Mouse (Mus musculus): ENCODE data around the gene Dock4. TPM values are rescaled to one million over a fixed set of nuclear protein-coding genes. Genes with fewer than 3 reads are reported as not detected.

Dock4 gene
- total and polyA plus RNA-seq, 3 experiments: 0.26 to 0.67 (median 0.38) TPM

DNA sequence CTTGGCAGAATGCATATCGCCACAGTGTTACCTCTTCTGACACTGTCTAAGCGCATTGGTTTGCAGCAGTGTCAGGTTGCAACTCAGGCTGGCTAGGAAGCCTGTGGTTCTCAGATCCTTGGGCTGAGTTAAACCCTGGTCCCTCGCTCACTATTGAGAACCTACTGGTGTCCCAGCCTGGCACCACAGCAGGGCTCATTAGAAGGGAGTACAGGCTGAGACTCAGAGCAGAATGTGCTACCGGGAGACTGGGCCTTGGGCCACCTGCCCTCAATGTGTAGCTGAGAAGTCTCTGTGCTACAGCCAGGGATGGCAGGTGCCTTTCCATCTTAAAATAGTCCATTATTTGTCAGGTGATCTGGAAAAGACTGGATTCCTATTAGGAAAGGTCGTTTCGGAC, 18.5 kb downstream of the Dock4 start:
- no peaks in the 10 kb centered on the region for H3K79me2 ChIP-seq (replicated peaks; ENCODE audit: control insufficient read depth, extremely low read depth, insufficient read depth, poor library complexity, severe bottlenecking)
- no peak overlapping the region for H3K4me2 ChIP-seq (ENCODE audit: insufficient read depth, low read depth, poor library complexity, severe bottlenecking)
- H3K9me3 ChIP-seq (replicated peaks; ENCODE audit: low read length): no peaks in the 10 kb centered on the region
- H3K4me3 ChIP-seq (replicated peaks in 1 of 3; ENCODE audit: low read depth in 2 of 3, low read length in 2 of 3, poor library complexity in 1 of 3): no peak overlapping the region
- DNase-seq (ENCODE audit: extremely low read depth): no peak
- no peak overlapping the region for H3K9ac ChIP-seq (ENCODE audit: insufficient read depth, low read depth)
- dilution Hi-C loops (cut with MboI; ENCODE audit: extremely low pct_ligation_motif_present, extremely low pct_unique_long_range_greater_than_20kb, low sequenced_read_pairs): no loop called here
- H3K4me1 ChIP-seq (ENCODE audit: control insufficient read depth in 1 of 2, insufficient read depth in 2 of 2): peaks cover 0 to 5% of the 10 kb centered on the region in 2 experiments; a peak in 1 of 4 replicates
- in situ Hi-C loops (cut with MboI; ENCODE audit: low pct_ligation_motif_present, low pct_unique_long_range_greater_than_20kb, low sequenced_read_pairs): no loop called here
- no peak overlapping the region for H3K27ac ChIP-seq (ENCODE audit: insufficient read depth, low read depth)
- H3K27me3 ChIP-seq (replicated peaks): no peaks in the 10 kb centered on the region
- no peak for TF ChIP-seq MAX (IDR thresholded peaks at IDR 0.05; ENCODE audit: low read length)
- TF ChIP-seq GABPA (IDR thresholded peaks at IDR 0.05; ENCODE audit: insufficient replicate concordance, low read depth, low read length): no peak
- TF ChIP-seq BHLHE40 (IDR thresholded peaks at IDR 0.05; ENCODE audit: low read depth, low read length): no peak
- TF ChIP-seq IRF4 (IDR thresholded peaks at IDR 0.05; ENCODE audit: low read depth, low read length): no peak
- no peak for TF ChIP-seq ZC3H11A (IDR thresholded peaks at IDR 0.05; ENCODE audit: low read depth, low read length)
- no peak for TF ChIP-seq ZMIZ1 (IDR thresholded peaks at IDR 0.05; ENCODE audit: low read depth, low read length)
- TF ChIP-seq POLR2A (IDR thresholded peaks at IDR 0.05; ENCODE audit: low read depth, low read length): no peak
- TF ChIP-seq MAZ (IDR thresholded peaks at IDR 0.05; ENCODE audit: low read depth, low read length): no peak
- TF ChIP-seq MEF2A (IDR thresholded peaks at IDR 0.05; ENCODE audit: borderline replicate concordance, low read depth, low read length): no peak
- TF ChIP-seq RAD21 (IDR thresholded peaks at IDR 0.05; ENCODE audit: low read depth, low read length): no peak
- TF ChIP-seq MYC (IDR thresholded peaks at IDR 0.05; ENCODE audit: low read depth, low read length): no peak
- TF ChIP-seq USF1 (IDR thresholded peaks at IDR 0.05; ENCODE audit: low read depth, low read length): no peak
- no peak for TF ChIP-seq NRF1 (IDR thresholded peaks at IDR 0.05; ENCODE audit: low read depth, low read length)
- no peak for TF ChIP-seq ZNF384 (IDR thresholded peaks at IDR 0.05; ENCODE audit: low read depth, low read length)
- no peak for TF ChIP-seq HCFC1 (IDR thresholded peaks at IDR 0.05; ENCODE audit: low read depth, low read length)
- no peak for TF ChIP-seq ZKSCAN1 (IDR thresholded peaks at IDR 0.05; ENCODE audit: borderline replicate concordance, low read depth, low read length)
- no peak for TF ChIP-seq SMC3 (IDR thresholded peaks at IDR 0.05; ENCODE audit: low read depth, low read length)
- H3K36me3 ChIP-seq (replicated peaks in 1 of 2; ENCODE audit: control insufficient read depth in 1 of 2, insufficient read depth in 1 of 2, low read length in 1 of 2): no peaks in the 10 kb centered on the region

DNA sequence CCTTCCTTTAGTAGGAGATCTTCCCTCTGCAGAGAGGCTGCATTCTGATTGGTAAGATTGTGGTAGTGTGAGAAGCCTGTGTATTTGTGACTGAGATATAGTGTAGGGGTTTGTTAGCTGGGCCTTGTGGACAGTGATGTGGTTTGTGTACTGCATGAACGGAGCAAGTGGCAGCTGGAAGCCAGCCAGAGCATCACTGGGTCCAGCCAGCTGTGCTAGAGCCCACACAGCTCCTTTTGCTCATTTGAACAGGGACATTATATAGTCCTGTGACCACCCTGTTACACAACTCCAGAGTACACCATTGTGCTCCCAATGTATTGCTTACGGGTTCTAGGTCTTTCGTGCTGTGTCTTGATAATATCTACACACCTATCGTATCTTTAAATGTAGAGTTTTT, 22.5 kb downstream of the Dock4 start:
- DNase-seq (ENCODE audit: extremely low read depth): no peak
- in situ Hi-C loops (cut with MboI; ENCODE audit: low pct_ligation_motif_present, low pct_unique_long_range_greater_than_20kb, low sequenced_read_pairs): no loop called here
- dilution Hi-C loops (cut with MboI; ENCODE audit: extremely low pct_ligation_motif_present, extremely low pct_unique_long_range_greater_than_20kb, low sequenced_read_pairs): no loop called here
- H3K36me3 ChIP-seq (replicated peaks in 1 of 2; ENCODE audit: control insufficient read depth in 1 of 2, insufficient read depth in 1 of 2, low read length in 1 of 2): no peaks in the 10 kb centered on the region
- no peak overlapping the region for H3K9ac ChIP-seq (ENCODE audit: insufficient read depth, low read depth)
- H3K9me3 ChIP-seq (replicated peaks; ENCODE audit: low read length): no peaks in the 10 kb centered on the region
- no peak overlapping the region for H3K4me2 ChIP-seq (ENCODE audit: insufficient read depth, low read depth, poor library complexity, severe bottlenecking)
- TF ChIP-seq IRF4 (IDR thresholded peaks at IDR 0.05; ENCODE audit: low read depth, low read length) (no peak), POLR2AphosphoS2 (IDR thresholded peaks at IDR 0.05; ENCODE audit: low read depth, low read length) (no peak), NELFE (IDR thresholded peaks at IDR 0.05; ENCODE audit: low read depth, low read length) (no peak), USF2 (conservative IDR thresholded peaks at IDR 0.05; ENCODE audit: low read depth, low read length) (no peak), JUN (IDR thresholded peaks at IDR 0.05; ENCODE audit: insufficient read depth, low read depth, low read length) (no peak), ZKSCAN1 (IDR thresholded peaks at IDR 0.05; ENCODE audit: borderline replicate concordance, low read depth, low read length) (no peak), SIN3A (IDR thresholded peaks at IDR 0.05; ENCODE audit: low read length) (no peak), EP300 (IDR thresholded peaks at IDR 0.05; ENCODE audit: low read length) (no peak), UBTF (IDR thresholded peaks at IDR 0.05; ENCODE audit: low read depth, low read length) (no peak)
- no peak overlapping the region for H3K27ac ChIP-seq (ENCODE audit: insufficient read depth, low read depth)
- peaks cover 0 to 5% of the 10 kb centered on the region in 2 experiments; a peak in 1 of 4 replicates for H3K4me1 ChIP-seq (ENCODE audit: control insufficient read depth in 1 of 2, insufficient read depth in 2 of 2)
- H3K79me2 ChIP-seq (replicated peaks; ENCODE audit: control insufficient read depth, extremely low read depth, insufficient read depth, poor library complexity, severe bottlenecking): no peaks in the 10 kb centered on the region
- H3K4me3 ChIP-seq (replicated peaks in 1 of 3; ENCODE audit: low read depth in 2 of 3, low read length in 2 of 3, poor library complexity in 1 of 3): no peak overlapping the region
- no peaks in the 10 kb centered on the region for H3K27me3 ChIP-seq (replicated peaks)

All from CH12.LX (cell line).